Mouse (Mus musculus) kidney, embryonic 15.5 days (tissue): ENCODE measurements around the gene Slc22a2. TPM values are rescaled to one million over a fixed set of nuclear protein-coding genes. Genes with fewer than 3 reads are reported as not detected.
A peak's percentile ranks its signal among the peaks of the same experiment; 100 is the strongest.
"Not testable (repeated sequence)": the region's sequence is repeated elsewhere in the genome, so short reads cannot be mapped to it uniquely, and the experiment has no call there.

Experiments
- ATAC-seq: fragments of 200-750 bp; cut with Nextera tagmentation; replicated peaks from 2 replicates; pipeline ENCODE4 v1.8.0; 2017; ENCODE audit warnings: moderate TSS enrichment; ENCODE audit not compliant: low FRiP score
- H3K27ac ChIP-seq: fragments of 300-500 bp; sonication (generic); 2 replicates; pipeline ENCODE4 v1.5.1; 2015; ENCODE audit warnings: mild to moderate bottlenecking, inconsistent platforms
- H3K27me3 ChIP-seq: fragments of 300-500 bp; sonication (generic); 2 replicates; pipeline ENCODE4 v1.6.1; 2015; ENCODE audit warnings: inconsistent platforms
- H3K36me3 ChIP-seq: fragments of 300-500 bp; sonication (generic); 2 replicates; pipeline ENCODE4 v1.6.1; 2015; ENCODE audit warnings: inconsistent platforms
- H3K4me1 ChIP-seq: fragments of 300-500 bp; sonication (generic); 2 replicates; pipeline ENCODE4 v1.6.1; 2015; ENCODE audit warnings: inconsistent platforms
- H3K4me2 ChIP-seq: fragments of 300-500 bp; sonication (generic); 2 replicates; pipeline ENCODE4 v1.6.1; 2015; ENCODE audit warnings: moderate library complexity, mild to moderate bottlenecking, inconsistent platforms
- H3K4me3 ChIP-seq: fragments of 300-500 bp; sonication (generic); replicated peaks from 2 replicates; pipeline ENCODE4 v1.5.1; 2015; ENCODE audit warnings: mild to moderate bottlenecking, inconsistent platforms
- H3K9ac ChIP-seq: fragments of 300-500 bp; sonication (generic); 2 replicates; pipeline ENCODE4 v1.6.1; 2015; ENCODE audit warnings: mild to moderate bottlenecking, inconsistent platforms
- H3K9me3 ChIP-seq: fragments of 300-500 bp; sonication (generic); replicated peaks from 2 replicates; pipeline ENCODE4 v1.6.1; 2016; ENCODE audit warnings: inconsistent platforms
- WGBS: fragments of 180-500 bp; shearing (Covaris S2); methylation state at CpG from one replicate; pipeline ENCODE4 v1.1.7; 2015; ENCODE audit warnings: mixed read lengths; 5-methylcytosine and 5-hydroxymethylcytosine counted together
- polyA plus RNA-seq: library from polyadenylated mRNA; unstranded; fragments of >200 nt; fragmentation: Nextera tagmentation; extraction: Ambion mirVana; gene quantifications from 2 replicates; pipeline ENCODE4 v1.2.1, GENCODE M21; 2015

Gene Slc22a2
- polyA plus RNA-seq: 9.6 and 10.3 TPM in 2 replicates

- ATAC-seq: no peak
- Histone ChIP-seq H3K4me3 (no peak within 1 kb of the TSS), H3K36me3 (no peaks in the 10 kb centered on the region), H3K4me2 (no peak within 1 kb of the TSS), H3K27ac (no peak within 1 kb of the TSS), H3K27me3 (no peaks in the 10 kb centered on the region), H3K4me1 (peaks cover 28% of the 10 kb centered on the region), H3K9me3 (no peaks in the 10 kb centered on the region), H3K9ac (no peak within 1 kb of the TSS)
- WGBS: 38% methylated on average over 10 of the region's 10 CpGs
Observed at GRCm38 (mm10) chr17:12583991-12584390, at the start of gene Slc22a2. Slc22a2 (plus strand) TSS chr17:12584132.

- Histone ChIP-seq H3K9me3 (no peaks in the 10 kb centered on the region), H3K4me2 (no peak overlapping the region), H3K36me3 (no peaks in the 10 kb centered on the region), H3K4me1 (no peaks in the 10 kb centered on the region), H3K27me3 (no peaks in the 10 kb centered on the region; the same call in 1 of the 2 replicates), H3K27ac (no peak overlapping the region), H3K9ac (no peak overlapping the region), H3K4me3 (no peak overlapping the region)
- WGBS: 41% methylated on average over 13 of the region's 13 CpGs
- ATAC-seq: peak; percentile 58; the same call in 1 of the 2 replicates
Observed at GRCm38 (mm10) chr17:12534353-12535145, 49.4 kb upstream of the Slc22a2 start.

- no peaks in the 10 kb centered on the region; the same call in 1 of the 2 replicates for H3K9me3 ChIP-seq
- H3K4me2 ChIP-seq: no peak overlapping the region
- no peaks in the 10 kb centered on the region for H3K27me3 ChIP-seq
- H3K9ac ChIP-seq: no peak overlapping the region
- H3K4me1 ChIP-seq: no peaks in the 10 kb centered on the region
- no peak overlapping the region for H3K4me3 ChIP-seq
- WGBS: 83% methylated on average over 4 of the region's 4 CpGs
- no peaks in the 10 kb centered on the region for H3K36me3 ChIP-seq
- H3K27ac ChIP-seq: no peak overlapping the region
- no peak for ATAC-seq
Observed at GRCm38 (mm10) chr17:12562215-12562614, 21.7 kb upstream of the Slc22a2 start.

GRCm38 (mm10) chr17:12564481-12565000, 19.4 kb upstream of the Slc22a2 start:
- not testable (repeated sequence) for H3K27me3 ChIP-seq, H3K9me3 ChIP-seq, ATAC-seq, H3K36me3 ChIP-seq, H3K9ac ChIP-seq, H3K4me1 ChIP-seq, H3K4me3 ChIP-seq, H3K27ac ChIP-seq, H3K4me2 ChIP-seq
- WGBS: 65% methylated on average over 6 of the region's 6 CpGs

GRCm38 (mm10) chr17:12565443-12565842, 18.5 kb upstream of the Slc22a2 start:
- no peak overlapping the region for H3K27ac ChIP-seq
- H3K9ac ChIP-seq: no peak overlapping the region
- H3K4me3 ChIP-seq: no peak overlapping the region
- H3K4me1 ChIP-seq: no peaks in the 10 kb centered on the region
- no peaks in the 10 kb centered on the region for H3K9me3 ChIP-seq
- H3K4me2 ChIP-seq: no peak overlapping the region
- H3K27me3 ChIP-seq: no peaks in the 10 kb centered on the region
- ATAC-seq: no peak
- 90% methylated on average over 6 of the region's 6 CpGs for WGBS
- H3K36me3 ChIP-seq: no peaks in the 10 kb centered on the region

- no peaks in the 10 kb centered on the region for H3K4me1 ChIP-seq
- no peak overlapping the region for H3K4me2 ChIP-seq
- no peaks in the 10 kb centered on the region for H3K9me3 ChIP-seq
- 65% methylated on average over 6 of the region's 6 CpGs for WGBS
- H3K27ac ChIP-seq: no peak overlapping the region
- H3K27me3 ChIP-seq: no peaks in the 10 kb centered on the region
- no peak overlapping the region for H3K4me3 ChIP-seq
- H3K9ac ChIP-seq: no peak overlapping the region
- no peaks in the 10 kb centered on the region for H3K36me3 ChIP-seq
- no peak for ATAC-seq
Observed at GRCm38 (mm10) chr17:12571316-12571715, 12.6 kb upstream of the Slc22a2 start.

- H3K36me3 ChIP-seq: no peaks in the 10 kb centered on the region
- no peak overlapping the region for H3K4me3 ChIP-seq
- WGBS: 75% methylated on average over 9 of the region's 9 CpGs
- no peaks in the 10 kb centered on the region for H3K9me3 ChIP-seq
- H3K27me3 ChIP-seq: no peaks in the 10 kb centered on the region
- no peak overlapping the region for H3K4me2 ChIP-seq
- no peak overlapping the region for H3K9ac ChIP-seq
- H3K27ac ChIP-seq: no peak overlapping the region
- no peak for ATAC-seq
- no peaks in the 10 kb centered on the region for H3K4me1 ChIP-seq
Observed at GRCm38 (mm10) chr17:12571924-12572463, 11.9 kb upstream of the Slc22a2 start.

- H3K36me3 ChIP-seq: no peaks in the 10 kb centered on the region
- H3K4me2 ChIP-seq: no peak overlapping the region
- no peaks in the 10 kb centered on the region for H3K9me3 ChIP-seq
- H3K9ac ChIP-seq: no peak overlapping the region
- no peak for ATAC-seq
- H3K27me3 ChIP-seq: no peaks in the 10 kb centered on the region
- no peak overlapping the region for H3K27ac ChIP-seq
- H3K4me1 ChIP-seq: no peaks in the 10 kb centered on the region
- H3K4me3 ChIP-seq: no peak overlapping the region
- 76% methylated on average over 6 of the region's 6 CpGs for whole genome bisulfite sequencing
Observed at GRCm38 (mm10) chr17:12575391-12575790, 8.5 kb upstream of the Slc22a2 start.

- Histone ChIP-seq H3K27me3 (no peaks in the 10 kb centered on the region), H3K9me3 (no peaks in the 10 kb centered on the region), H3K36me3 (no peaks in the 10 kb centered on the region), H3K4me1 (no peaks in the 10 kb centered on the region), H3K9ac (no peak overlapping the region), H3K4me2 (no peak overlapping the region), H3K27ac (no peak overlapping the region), H3K4me3 (no peak overlapping the region)
- 92% methylated on average over 7 of the region's 7 CpGs for WGBS
- no peak for ATAC-seq
Observed at GRCm38 (mm10) chr17:12577096-12577495, 6.8 kb upstream of the Slc22a2 start.

GRCm38 (mm10) chr17:12585366-12585765, 1.4 kb downstream of the Slc22a2 start:
- Histone ChIP-seq H3K9me3 (no peaks in the 10 kb centered on the region), H3K4me3 (no peak overlapping the region), H3K27me3 (no peaks in the 10 kb centered on the region), H3K4me2 (no peak overlapping the region), H3K9ac (no peak overlapping the region), H3K27ac (no peak overlapping the region), H3K4me1 (peaks cover 32% of the 10 kb centered on the region), H3K36me3 (no peaks in the 10 kb centered on the region)
- no peak for ATAC-seq
- 80% methylated on average over 2 of the region's 2 CpGs for WGBS

- H3K27ac ChIP-seq: no peak overlapping the region
- no peak overlapping the region for H3K9ac ChIP-seq
- H3K9me3 ChIP-seq: no peaks in the 10 kb centered on the region
- peaks cover 32% of the 10 kb centered on the region for H3K4me1 ChIP-seq
- no peaks in the 10 kb centered on the region for H3K27me3 ChIP-seq
- H3K36me3 ChIP-seq: no peaks in the 10 kb centered on the region
- H3K4me2 ChIP-seq: peak overlapping the region; percentile 17
- ATAC-seq: peak; percentile 40; the same call in 1 of the 2 replicates
- WGBS: 25% methylated on average over 11 of the region's 11 CpGs
- no peak overlapping the region for H3K4me3 ChIP-seq
Observed at GRCm38 (mm10) chr17:12586966-12587365, 3.0 kb downstream of the Slc22a2 start.

GRCm38 (mm10) chr17:12588801-12589247, 4.9 kb downstream of the Slc22a2 start:
- WGBS: 23% methylated on average over 9 of the region's 9 CpGs
- Histone ChIP-seq H3K9me3 (no peaks in the 10 kb centered on the region), H3K4me3 (no peak overlapping the region), H3K4me2 (no peak overlapping the region), H3K4me1 (peaks cover 29% of the 10 kb centered on the region), H3K36me3 (no peaks in the 10 kb centered on the region), H3K27me3 (no peaks in the 10 kb centered on the region), H3K9ac (no peak overlapping the region), H3K27ac (peak overlapping the region; percentile 56; the same call in 1 of the 2 replicates)
- peak; percentile 71 for ATAC-seq
